Mouse (Mus musculus): Measurements from ENCODE around the gene Specc1l. TPM values are rescaled to one million over a fixed set of nuclear protein-coding genes. Genes with fewer than 3 reads are reported as not detected.

Gene Specc1l
- 10 to 100 TPM; 12.0 to 19.5 TPM for polyA plus RNA-seq (2017; shearing (Covaris generic))

DNA sequence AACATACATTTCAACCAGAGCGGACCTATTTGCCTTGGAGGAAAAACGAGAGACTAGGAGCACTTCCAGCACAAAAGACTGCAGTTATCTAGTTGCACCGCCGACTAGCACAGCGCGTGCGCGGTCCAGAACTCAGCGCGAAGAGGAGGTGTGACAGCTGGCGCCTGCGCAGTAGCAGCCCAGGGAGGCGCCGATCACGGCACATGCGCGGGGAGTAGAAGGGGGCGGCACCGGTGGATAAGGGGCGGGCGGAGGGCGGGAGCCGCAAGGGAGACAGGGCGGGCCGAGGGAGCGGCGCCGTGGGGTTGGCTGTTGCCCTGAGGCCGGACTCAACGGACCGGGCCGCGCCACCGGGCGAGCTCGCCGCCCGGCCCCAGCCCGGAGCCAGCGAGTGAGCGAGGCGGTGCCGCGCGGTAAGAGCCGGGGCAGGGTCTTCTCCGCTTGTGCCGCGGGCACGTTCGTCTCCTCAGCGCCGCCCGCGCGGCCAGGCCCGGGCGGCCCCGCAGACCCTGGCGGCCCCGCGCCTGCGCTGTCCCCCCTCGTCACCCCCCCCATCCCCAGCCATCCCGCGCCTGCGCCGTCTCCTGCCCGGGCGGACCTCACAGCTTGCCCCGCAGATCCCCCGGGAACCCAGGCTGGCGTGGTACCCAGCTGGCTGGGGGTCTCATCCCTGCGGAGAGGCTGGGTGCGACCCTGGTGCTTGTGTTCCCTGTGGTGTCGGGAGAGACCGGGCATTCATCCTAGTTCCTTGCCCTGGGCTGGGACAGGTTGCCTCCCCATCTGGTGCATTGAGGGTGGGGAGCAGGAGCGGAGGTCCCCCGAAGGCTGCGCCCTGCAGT, at the start of gene Specc1l:
Specc1l (plus strand) TSS at position 267 of the 839 bp plus-strand sequence.
- ATAC-seq: peak; percentile 92

DNA sequence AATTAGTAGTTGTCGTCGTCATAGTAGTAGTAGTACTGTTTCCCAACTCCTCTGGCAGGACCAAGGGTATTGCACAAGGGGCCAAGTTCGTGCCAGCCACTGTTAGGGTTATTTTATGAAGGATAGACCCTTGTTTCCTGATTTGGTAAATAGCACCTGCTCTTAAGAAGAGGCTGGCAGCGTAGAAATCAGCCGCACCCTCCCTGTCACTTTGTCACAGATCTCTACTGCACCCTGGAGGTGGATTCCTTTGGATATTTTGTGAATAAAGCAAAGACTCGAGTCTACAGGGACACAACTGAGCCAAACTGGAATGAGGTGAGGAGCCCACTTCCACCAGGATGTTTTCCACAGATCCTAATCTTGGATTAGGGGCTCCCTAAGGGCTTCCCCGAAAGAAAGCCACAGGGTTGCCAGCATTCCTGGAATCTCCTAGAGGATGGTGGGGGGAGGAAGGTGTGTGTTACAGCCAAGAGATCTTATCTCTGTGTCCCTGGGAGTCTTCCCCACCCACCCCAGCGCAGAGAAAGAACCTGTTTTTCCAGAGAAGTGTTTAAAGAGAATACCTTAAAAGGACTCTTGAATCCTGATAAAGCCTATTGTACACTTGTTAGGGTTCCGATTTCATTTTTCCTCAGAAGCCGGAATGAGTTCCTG, 45.9 kb upstream of the Specc1l start:
- no peak for ATAC-seq

DNA sequence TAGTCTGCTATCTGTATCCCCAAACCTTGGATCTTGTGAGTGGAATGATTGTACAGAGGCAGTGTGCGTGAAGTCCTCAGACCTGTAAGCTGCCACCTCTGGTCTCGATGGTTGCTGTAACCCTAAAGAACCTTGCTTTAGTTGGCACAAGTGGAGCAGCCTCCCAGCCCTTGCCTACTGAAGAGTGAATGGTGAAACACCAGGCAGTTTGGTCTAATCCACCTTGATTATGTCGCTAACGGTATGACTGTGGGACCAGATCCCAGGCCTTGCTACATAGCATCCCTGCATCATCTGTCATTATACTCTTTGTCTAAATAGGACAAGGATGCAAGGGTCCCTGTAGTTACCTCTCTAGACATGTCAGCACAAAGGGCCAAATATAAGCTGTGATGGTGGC, 45.3 kb upstream of the Specc1l start:
- ATAC-seq: no peak

DNA sequence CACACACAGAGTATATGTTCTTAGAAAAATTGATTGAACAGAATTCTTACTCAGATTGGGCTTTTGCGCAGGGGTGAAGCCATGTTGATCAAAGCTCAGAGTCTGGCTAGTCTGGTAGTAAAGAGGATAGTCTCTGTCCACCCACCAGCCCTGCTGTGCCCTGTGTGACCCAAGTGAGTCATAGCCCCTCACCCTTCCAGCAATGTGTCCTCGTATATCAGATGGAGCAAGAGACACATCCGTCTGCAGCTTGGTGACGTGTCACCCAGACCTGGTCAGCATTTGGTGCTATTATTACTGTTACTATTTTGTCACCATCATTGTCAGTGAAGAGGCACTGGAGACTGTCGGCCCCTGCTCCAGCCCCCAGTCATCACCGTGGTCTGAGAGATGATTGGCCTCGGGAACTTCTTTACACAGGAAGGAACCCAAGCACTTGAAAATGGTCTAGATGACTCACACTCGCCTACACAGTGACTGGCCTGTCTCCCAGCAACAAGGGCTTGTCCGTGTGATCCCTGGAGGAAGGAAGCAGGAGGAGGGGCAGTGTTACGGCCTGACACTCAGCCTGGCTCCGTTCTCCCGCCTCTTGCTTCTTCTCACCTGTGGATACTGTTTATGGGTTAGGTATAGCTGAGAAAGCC, 41.5 kb upstream of the Specc1l start:
- peak; percentile 45 for ATAC-seq

DNA sequence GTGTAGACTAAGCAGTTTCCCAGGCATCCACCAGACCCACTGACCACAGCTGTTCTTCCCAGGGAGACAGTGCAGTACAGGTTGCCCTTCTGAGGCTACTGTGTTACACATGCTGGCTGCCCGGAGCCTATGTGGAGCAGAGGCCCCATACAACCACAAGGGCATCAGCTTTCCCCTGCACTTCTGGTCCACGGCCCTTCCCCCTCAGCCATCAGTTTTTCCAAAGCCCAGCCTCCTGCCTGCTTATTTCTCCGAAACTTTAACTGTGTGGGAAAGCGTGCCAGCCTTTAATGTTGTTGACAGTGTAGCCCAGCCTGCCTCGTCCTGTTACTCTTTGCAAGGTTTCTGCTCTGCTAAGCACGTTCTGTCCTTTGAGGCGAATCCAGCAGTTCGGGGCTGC, 38.8 kb upstream of the Specc1l start:
- ATAC-seq: no peak

DNA sequence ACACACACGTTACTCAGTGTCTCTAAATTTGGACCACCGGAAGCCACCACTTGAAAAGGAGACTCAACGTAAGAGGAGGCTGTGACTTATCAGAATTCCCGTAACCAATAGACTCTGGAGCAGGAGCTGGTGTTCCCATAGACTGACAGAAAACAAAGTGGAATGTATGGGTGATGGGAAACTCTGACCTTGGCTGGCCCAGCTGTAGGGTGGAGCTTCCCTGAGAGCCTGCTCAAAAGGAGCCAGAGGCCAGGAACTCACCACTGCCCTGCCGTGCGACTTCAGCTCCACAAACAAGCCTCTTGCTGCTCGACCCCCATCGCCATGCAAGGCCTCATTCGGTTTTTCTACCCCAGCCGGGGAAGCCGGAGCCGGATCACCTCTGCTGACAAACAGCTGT, 38.2 kb upstream of the Specc1l start:
- no peak for ATAC-seq

DNA sequence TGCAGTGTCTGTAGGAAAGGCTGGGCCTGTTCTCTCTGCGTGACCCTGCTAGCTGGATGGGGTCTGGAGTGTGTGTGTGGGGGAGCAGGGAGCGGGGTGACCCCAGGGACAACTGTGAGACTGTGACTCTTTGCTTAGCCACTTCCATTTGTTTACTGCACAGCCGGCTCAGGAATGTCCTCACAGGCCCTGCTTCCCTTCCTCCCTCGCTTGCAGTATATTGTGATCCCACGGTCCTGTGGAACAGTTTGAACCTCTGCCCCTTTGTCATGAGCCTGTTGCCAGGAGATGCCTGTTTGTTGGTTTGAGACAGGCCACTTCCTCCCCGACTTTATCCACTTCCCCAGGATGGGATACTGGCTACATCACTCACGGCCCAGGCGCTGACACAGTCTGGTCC, 35.4 kb upstream of the Specc1l start:
- no peak for ATAC-seq

DNA sequence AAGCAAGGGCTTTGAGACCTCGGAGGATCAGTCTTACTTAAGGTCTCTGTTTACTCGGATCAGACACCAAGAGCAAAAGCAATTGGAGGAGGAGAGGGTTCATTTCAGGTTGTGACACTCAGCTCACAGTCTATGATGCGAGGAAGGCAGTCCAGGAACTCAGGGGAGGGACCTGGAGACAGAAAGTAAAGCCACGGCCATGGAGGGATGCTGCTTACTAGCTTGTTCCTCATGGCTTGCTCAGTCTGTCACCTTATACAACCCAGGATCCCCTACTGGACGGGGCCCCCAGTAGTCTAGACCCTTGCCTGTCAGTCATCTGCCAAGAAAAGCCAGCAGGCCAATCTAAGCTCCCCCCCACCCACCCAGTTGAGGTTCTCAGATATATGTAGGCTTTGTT, 33.0 kb upstream of the Specc1l start:
- no peak for ATAC-seq

DNA sequence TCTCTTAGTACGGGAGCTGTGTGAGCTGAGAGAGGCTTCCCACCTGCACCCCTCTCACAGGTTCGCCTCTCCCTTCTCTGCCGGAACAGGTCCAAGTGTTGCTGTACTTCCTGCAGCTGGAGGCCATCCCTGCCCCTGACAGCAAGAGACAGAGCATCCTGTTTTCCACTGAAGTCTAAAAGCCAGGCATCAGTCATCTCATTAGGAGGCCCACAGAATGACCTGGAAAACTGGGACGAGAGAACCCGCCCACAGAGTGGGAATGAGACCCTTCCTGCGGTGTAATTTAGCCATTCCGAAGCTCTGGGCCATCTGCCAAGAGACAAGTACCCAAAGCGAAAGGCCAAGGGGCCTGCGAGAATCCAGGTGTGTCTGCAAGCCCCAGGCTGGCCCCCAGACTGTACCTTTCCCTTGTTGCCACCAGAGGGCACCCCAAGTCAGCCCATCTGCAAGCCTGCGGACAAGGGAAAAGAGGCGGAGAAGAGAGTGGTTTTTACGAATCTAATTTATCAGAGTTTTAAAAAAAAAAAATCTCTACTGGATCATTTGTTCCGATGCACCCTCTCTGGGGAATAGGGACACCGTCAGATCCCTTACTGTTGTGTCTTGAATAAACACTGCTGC, 29.6 kb upstream of the Specc1l start:
- peak; percentile 97 for ATAC-seq

DNA sequence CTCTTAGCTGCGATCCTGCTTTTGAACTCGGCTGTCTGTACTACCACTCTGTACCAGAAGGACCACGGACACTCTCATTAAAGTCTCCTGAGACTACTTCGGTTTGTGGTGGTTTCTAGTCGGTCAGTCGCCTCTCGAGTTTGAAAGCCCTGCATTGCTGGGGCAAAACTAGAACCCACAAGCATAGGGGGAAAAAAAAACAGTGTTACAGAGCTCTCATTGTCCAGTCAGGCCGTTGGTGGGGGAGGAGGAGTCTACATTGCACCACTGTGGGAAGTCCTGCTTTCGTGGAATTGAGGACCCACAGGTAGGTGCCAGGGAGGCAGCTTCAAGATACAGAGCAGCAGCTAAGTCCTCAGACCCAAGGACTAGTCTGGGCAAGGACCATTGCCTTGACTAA, 27.0 kb upstream of the Specc1l start:
- no peak for ATAC-seq

DNA sequence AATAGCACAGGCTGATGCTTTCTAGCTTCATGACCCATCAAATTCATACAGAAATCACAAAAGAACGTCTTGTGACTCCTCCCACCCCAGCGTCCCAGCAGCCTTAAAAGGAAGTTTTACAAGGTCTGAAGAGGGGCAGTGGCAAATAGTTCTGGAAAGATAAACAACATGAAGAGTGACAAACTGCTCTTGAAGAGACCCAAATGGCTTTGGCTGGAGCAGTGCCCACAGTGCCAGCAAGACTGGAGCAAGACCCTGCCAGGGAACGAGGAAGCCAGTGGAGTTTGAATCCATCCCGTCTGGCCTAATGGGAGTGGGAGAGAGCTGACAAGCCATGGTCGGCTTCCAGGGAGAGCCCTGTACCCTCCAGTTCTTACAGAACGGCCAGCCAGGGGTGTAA, 25.3 kb upstream of the Specc1l start:
- ATAC-seq: no peak

DNA sequence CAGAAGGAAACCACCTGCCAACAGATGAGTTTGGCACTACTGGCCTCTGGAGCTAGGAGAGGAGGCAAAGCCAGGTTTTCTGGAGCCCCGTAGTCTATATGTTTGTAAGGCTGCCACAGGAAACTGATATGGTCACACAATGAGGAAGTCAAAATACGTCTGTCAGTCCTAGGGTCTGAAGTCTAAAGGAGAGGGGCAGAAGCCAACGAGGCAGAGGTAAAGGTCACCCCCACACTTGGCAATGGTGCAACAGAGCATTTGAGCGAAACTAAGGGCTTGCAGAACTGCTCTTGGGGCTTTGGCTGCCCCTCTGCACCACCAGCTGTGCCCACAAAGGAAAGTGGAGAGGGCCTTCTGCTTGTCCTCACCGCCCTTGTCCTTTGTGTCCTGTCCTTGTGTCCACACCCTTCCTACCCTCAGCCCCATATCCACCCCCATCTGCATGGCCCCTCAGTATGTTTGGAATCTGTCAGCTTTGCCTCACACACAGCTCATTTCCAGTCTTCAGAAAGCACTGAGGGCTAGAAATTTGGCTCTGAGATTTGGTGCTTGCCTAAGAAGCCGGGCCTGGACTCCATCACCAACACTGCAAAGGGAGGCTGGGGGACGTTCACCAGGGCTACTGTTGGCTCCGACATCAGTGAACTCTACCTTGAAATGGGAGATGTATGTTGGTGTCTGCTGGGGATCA, 24.4 kb upstream of the Specc1l start:
- ATAC-seq: no peak

DNA sequence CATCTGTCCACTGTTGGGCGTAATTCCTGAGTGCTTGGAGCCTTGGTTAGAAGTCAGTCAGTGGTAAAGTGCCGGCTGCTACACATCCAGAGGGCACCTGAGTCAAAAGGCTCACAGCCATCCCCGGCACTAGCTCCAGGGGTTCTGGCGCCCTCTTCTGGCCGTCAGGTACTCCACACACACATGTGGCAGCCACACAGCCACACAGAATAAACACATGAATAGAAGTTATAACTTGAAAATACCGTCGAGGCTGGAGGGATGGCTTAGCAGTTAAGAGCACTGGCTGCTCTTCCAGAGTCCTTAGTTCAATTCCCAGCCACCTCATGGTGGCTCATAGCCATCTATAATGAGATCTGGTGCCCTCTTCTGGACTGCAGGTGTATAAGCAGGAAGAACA, 20.2 kb upstream of the Specc1l start:
- ATAC-seq: no peak

DNA sequence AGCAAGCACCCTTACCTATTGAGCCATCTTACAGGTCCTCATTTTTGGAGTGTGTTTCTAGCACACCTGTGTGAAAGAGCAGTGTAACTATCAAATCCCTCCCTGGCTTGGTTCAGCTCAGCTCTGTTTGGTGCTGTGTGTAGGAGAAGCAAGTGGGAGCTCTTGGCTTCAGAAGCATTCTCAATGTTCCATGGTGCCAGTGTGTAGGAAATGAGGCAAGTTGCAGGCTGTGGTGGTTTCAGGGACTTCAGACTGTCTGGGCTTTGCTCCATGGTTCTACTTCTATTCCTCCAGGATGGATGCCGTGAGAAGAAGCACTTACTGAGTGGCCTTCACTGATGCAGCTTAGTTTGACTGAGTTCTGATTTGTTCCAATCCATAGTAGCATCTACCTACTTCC, 14.1 kb upstream of the Specc1l start:
- no peak for ATAC-seq

DNA sequence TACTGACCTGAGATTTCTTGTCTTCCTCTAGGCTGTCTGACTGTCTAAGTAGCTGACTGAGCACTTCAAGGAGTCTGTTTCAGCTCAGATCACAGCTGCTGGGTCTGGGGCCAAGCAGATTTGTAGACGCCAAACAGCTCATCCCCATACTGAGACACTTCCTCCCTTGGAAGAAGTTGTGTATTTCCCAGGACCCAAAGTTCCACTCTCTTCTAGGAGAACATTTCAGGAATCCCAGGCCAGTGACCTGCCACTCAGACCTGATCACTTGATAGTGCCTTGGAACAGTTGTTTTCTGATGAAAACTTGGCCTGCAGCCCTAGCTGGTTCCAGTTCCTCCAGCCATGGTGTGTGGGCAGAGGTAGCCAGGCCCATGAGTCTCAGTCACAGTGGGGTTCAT, 11.1 kb upstream of the Specc1l start:
- no peak for ATAC-seq

DNA sequence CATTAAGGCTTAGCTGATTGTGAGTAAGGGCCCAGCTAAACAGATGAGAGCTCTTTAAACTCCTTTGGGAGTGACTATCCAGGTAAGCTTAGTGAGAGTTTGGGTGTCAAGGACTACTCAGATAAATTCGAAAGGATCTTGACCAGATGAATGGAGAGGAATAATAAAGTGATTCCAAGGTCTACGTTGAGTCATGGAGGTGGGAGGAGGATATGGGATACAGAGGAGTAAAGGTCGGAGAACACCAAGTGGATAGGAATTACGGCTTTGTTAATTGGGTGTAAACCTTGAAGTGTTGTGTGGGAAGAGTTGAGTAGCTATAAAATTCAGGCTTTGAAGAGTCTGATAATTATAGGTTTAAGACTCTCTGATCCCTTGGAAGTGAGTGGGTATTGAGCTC, 5.7 kb upstream of the Specc1l start:
- no peak for ATAC-seq

DNA sequence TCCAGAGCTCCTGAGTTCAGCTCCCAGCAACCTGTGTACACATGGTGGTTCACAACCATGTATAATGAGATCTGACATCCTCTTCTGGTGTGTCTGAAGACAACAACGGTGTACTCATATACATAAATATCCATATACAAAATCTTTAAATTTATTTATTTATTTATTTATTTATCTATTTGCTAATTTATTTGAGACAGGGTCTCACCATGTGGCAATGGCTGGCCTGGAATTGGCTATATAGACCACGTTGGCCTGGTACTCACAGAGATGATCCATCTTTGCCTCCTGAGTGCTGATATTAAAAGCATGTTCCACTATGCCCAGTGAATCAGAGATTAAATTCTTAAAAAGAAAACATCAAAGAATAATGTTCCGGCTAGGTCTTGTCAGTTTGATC, 1.0 kb upstream of the Specc1l start:
- no peak for ATAC-seq

DNA sequence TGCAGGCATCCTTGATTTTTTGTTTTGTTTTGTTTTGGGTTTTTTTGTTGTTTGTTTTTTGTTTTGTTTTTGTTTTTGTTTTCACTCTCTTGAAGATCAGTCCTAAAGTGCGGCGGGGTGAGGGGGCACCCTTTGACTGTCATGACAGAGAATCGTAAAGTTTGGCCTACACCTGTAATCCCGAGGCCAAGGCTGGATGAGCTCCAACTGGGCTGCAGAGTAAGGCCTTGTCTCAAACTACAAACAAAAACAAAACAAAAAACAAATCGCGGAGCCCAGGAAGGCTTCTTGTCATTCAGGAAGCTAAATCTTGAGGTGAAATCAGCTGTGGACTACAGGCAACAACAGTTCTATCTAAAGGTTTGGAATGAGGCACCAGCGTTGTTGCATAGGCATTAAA, 1.1 kb downstream of the Specc1l start:
- no peak for ATAC-seq

DNA sequence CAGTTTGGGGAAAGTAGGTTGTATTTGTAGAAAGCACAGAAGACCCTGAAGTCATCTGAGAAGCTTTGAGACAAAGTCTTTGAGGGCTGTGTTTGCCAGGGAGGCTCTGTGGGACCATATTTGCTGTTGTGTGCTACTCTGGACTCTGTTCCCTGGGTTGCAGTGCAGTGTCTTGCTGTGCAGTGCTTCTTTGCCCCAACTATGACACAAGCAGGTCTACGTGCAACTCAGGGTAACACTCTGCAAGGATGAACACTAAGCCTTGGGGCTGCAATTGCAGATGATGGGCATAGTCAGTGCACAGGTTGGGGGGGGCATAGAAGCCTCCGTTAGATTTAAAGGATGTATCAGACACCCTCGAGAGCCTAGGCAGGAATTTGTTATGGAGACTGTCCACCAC, 8.8 kb downstream of the Specc1l start:
- no peak for ATAC-seq

DNA sequence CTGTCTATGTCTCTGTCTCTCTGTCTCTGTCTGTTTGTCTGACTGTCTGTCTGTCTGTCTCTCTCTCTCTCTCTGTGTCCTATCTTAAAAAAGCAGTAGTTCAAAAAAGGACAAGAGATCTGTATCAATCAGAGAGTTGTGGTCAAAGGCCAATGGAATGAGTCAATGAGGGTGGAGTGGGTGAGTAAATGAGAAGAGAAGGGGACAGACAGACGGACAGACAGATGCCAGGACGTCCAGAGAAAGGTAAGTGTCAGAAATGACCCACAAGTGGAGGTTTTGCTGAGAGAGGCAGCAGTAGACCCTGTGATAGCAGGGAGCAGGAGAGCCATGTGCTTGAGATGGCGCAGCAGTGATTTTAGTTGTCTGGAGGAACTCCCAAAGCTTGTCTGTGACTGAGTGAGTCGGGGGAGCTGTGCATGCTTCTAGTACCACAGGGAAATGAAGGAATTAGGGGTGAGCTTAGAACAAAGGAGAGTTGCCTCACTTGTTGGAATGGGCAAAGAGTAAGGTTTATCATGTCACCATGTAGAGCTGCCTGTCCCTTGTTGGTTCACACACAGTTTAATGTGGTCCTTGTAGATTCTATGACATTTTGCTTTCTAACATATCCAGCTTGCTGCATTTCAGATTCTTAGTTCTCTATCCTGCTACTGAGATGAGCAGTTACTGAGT, 10.2 kb downstream of the Specc1l start:
- ATAC-seq: no peak

DNA sequence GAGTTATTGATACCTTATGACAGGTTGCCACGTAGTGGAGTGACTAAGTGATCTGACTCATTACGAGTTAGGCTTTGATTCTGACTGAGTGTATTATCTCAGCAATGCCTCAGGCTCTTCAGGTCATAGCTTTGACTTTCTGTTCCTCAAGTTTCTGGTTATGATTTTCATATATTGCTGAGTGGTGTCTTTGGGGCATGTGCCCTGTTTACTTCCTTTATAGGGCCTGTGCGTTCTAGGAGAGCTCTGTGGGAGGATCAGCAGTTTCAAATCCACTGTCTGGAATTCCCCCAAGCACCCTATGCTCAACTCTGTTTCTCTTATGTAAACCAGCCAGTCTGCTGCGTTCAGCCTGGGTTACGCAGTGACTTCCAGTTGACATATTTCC, 10.7 kb downstream of the Specc1l start:
- ATAC-seq: peak; percentile 89

DNA sequence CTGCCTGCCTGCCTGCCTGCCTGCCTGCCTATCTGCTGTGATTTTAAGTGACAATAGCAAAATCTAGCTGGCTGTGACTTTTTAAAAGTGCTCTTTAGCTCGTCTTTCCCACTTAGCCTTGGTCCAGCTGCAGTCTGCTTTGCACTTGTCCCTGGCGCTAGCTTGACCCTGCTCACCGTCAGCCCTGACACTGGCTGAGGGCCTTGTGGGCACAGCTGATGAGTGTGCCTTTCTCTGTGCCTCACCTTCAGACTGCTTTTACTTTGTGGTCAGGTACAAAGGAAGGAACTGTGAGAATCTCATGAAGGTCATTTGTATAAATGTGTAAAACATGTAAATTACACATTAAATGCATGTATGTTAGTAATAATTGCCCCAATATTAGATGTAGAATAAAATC, 12.3 kb downstream of the Specc1l start:
- no peak for ATAC-seq

Data from CD4-positive, CD25-positive, alpha-beta regulatory T cell, adult 4 months (primary cell).